Mouse (Mus musculus) heart, embryonic 16.5 days (tissue): Measurements from ENCODE around the gene Dnaic1. TPM values are rescaled to one million over a fixed set of nuclear protein-coding genes. Genes with fewer than 3 reads are reported as not detected.
"Not testable (repeated sequence)": the region's sequence is repeated elsewhere in the genome, so short reads cannot be mapped to it uniquely, and the experiment has no call there.

Source experiments
- ATAC-seq: fragments of 200-750 bp; cut with Nextera tagmentation; replicated peaks from 2 replicates; pipeline ENCODE4 v1.8.0; 2017; ENCODE audit warnings: moderate number of reproducible peaks; ENCODE audit not compliant: insufficient read depth, low FRiP score; ENCODE audit errors: extremely low read depth
- H3K27ac ChIP-seq: fragments of 300-500 bp; sonication (generic); 2 replicates; pipeline ENCODE4 v1.5.1; 2014; ENCODE audit warnings: mild to moderate bottlenecking, low read length, control low read depth, moderate library complexity
- H3K27me3 ChIP-seq: fragments of 300-500 bp; sonication (generic); 2 replicates; pipeline ENCODE4 v1.6.1; 2014; ENCODE audit warnings: low read length, mixed read lengths; ENCODE audit not compliant: control insufficient read depth, insufficient read depth
- H3K36me3 ChIP-seq: fragments of 300-500 bp; sonication (generic); 2 replicates; pipeline ENCODE4 v1.6.1; 2014; ENCODE audit not compliant: control insufficient read depth, insufficient read depth
- H3K4me1 ChIP-seq: fragments of 300-500 bp; sonication (generic); 2 replicates; pipeline ENCODE4 v1.6.1; 2014; ENCODE audit warnings: low read length, mixed read lengths; ENCODE audit not compliant: control insufficient read depth, insufficient read depth
- H3K4me2 ChIP-seq: fragments of 300-500 bp; sonication (generic); 2 replicates; pipeline ENCODE4 v1.6.1; 2014; ENCODE audit warnings: low read depth, mild to moderate bottlenecking, control low read depth, low read length
- H3K4me3 ChIP-seq: fragments of 300-500 bp; sonication (generic); 2 replicates; pipeline ENCODE4 v1.5.1; 2014; ENCODE audit warnings: mild to moderate bottlenecking, control low read depth, low read length
- H3K9ac ChIP-seq: fragments of 300-500 bp; sonication (generic); 2 replicates; pipeline ENCODE4 v1.6.1; 2014; ENCODE audit warnings: low read length, control low read depth
- H3K9me3 ChIP-seq: fragments of 300-500 bp; sonication (generic); replicated peaks from 2 replicates; pipeline ENCODE4 v1.6.1; 2016; ENCODE audit warnings: low read length; ENCODE audit not compliant: control insufficient read depth
- WGBS: fragments of 180-500 bp; shearing (Covaris S2); extraction: QIAGEN DNeasy Blood & Tissue Kit; methylation state at CpG from one replicate; pipeline ENCODE4 v1.1.7; 2014; 5-methylcytosine and 5-hydroxymethylcytosine counted together
- polyA plus RNA-seq: library from polyadenylated mRNA; unstranded; fragments of >200 nt; fragmentation: Nextera tagmentation; extraction: Ambion mirVana; gene quantifications from 2 replicates; pipeline ENCODE4 v1.2.1, GENCODE M21; 2015

Dnaic1 gene
- polyA plus RNA-seq, 1 experiment from 2014 or later, result 2.6 TPM

GRCm38 (mm10) chr4:41684131-41684930 is 114.8 kb downstream of the Dnaic1 start:
- not testable (repeated sequence) for H3K4me1 ChIP-seq, H3K9me3 ChIP-seq, H3K9ac ChIP-seq, H3K4me3 ChIP-seq, H3K27me3 ChIP-seq, H3K36me3 ChIP-seq, H3K27ac ChIP-seq, ATAC-seq
- H3K4me2 ChIP-seq, result peak overlapping the region; percentile 23
- WGBS, result 6% methylated on average over 22 of the region's 27 CpGs

- not testable (repeated sequence) for ATAC-seq, H3K36me3 ChIP-seq, H3K9me3 ChIP-seq, H3K9ac ChIP-seq, H3K27ac ChIP-seq, H3K4me2 ChIP-seq, H3K4me1 ChIP-seq, H3K27me3 ChIP-seq, H3K4me3 ChIP-seq
- 1% methylated on average over 14 of the region's 14 CpGs for WGBS
These were observed 115.4 kb downstream of the Dnaic1 start for GRCm38 (mm10) chr4:41684931-41685453.

GRCm38 (mm10) chr4:41685882-41686492 is 116.4 kb downstream of the Dnaic1 start:
- WGBS, result 76% methylated on average over 9 of the region's 10 CpGs
- not testable (repeated sequence) for H3K27ac ChIP-seq, H3K4me1 ChIP-seq, H3K36me3 ChIP-seq, H3K27me3 ChIP-seq, H3K4me2 ChIP-seq, H3K4me3 ChIP-seq, H3K9me3 ChIP-seq, ATAC-seq, H3K9ac ChIP-seq

Other genes with a start within 250 kb of the Dnaic1 start
- 46.7 and 48.6 TPM in 2 replicates for gene Ubap1, start 220.8 kb upstream of the Dnaic1 start, polyA plus RNA-seq
- 3.4 and 4.8 TPM in 2 replicates for gene Kif24, start 104.9 kb upstream of the Dnaic1 start, polyA plus RNA-seq
- 41.6 and 41.7 TPM in 2 replicates for gene Nudt2, start 104.6 kb upstream of the Dnaic1 start, polyA plus RNA-seq
- 3.2 and 3.4 TPM in 2 replicates for gene AI464131, start 66.7 kb upstream of the Dnaic1 start, polyA plus RNA-seq
- gene 1110017D15Rik, start 52.4 kb upstream of the Dnaic1 start, polyA plus RNA-seq, result 1.1 and 1.2 TPM in 2 replicates
- 1.5 and 2.4 TPM in 2 replicates for gene Fam219a, start 237 bp upstream of the Dnaic1 start, polyA plus RNA-seq
- 4.7 and 5.6 TPM in 2 replicates for gene Enho, start 70.5 kb downstream of the Dnaic1 start, polyA plus RNA-seq
- 1.5 and 2.0 TPM in 2 replicates for gene Cntfr, start 127.3 kb downstream of the Dnaic1 start, polyA plus RNA-seq
- gene Il11ra1, start 130.2 kb downstream of the Dnaic1 start, polyA plus RNA-seq, result 134 and 142 TPM in 2 replicates
- 46.1 and 48.4 TPM in 2 replicates for gene Rpp25l, start 143.8 kb downstream of the Dnaic1 start, polyA plus RNA-seq
- gene Dctn3, start 153.4 kb downstream of the Dnaic1 start, polyA plus RNA-seq, result 137 and 141 TPM in 2 replicates
- not detected in 2 replicates for gene Arid3c, start 161.4 kb downstream of the Dnaic1 start, polyA plus RNA-seq
- gene Galt, start 185.5 kb downstream of the Dnaic1 start, polyA plus RNA-seq, result 60.6 and 69.8 TPM in 2 replicates
- gene Sigmar1, start 186.4 kb downstream of the Dnaic1 start, polyA plus RNA-seq, result 60.5 and 61.7 TPM in 2 replicates
- gene Ccl27a, start 204.5 kb downstream of the Dnaic1 start, polyA plus RNA-seq, result 40.8 and 40.9 TPM in 2 replicates